Mouse (Mus musculus) layer of hippocampus, postnatal 10 days (tissue): Measurements from ENCODE around the gene Camkv. TPM values are rescaled to one million over a fixed set of nuclear protein-coding genes. Genes with fewer than 3 reads are reported as not detected.

Experiments used
- DNase-seq, 2 experiments: peaks; one replicate each; pipeline ENCODE4 v3.0.0; 2021; ENCODE audit warnings: low spot score in 2 of 2
- total RNA-seq, 2 experiments: library from RNA; stranded (reverse); gene quantifications; 2 replicates each; pipeline ENCODE4 v1.2.3; 2021

Gene Camkv
- total RNA-seq, 2 experiments from 2014 or later: 441 to 473 TPM

- DNase-seq: peak; percentile 73 to 84
These were observed 50.0 kb downstream of the Camkv start, which contains the start of gene Inka1 for GRCm38 (mm10) chr9:107985131-107986119. Inka1 (minus strand) TSS chr9:107985879.

- DNase-seq: peak; percentile 78 to 86
These were observed 50.9 kb downstream of the Camkv start for GRCm38 (mm10) chr9:107986376-107986775.

GRCm38 (mm10) chr9:107987950-107988349, 52.5 kb downstream of the Camkv start:
- DNase-seq: no peak

GRCm38 (mm10) chr9:107992197-107992596, 56.7 kb downstream of the Camkv start, which contains the start of gene Cdhr4:
Cdhr4 (plus strand) TSS chr9:107992497.
- no peak for DNase-seq

- DNase-seq: no peak
These were observed 57.5 kb downstream of the Camkv start for GRCm38 (mm10) chr9:107993013-107993412.

- DNase-seq: no peak
These were observed 59.0 kb downstream of the Camkv start for GRCm38 (mm10) chr9:107994464-107994863.

- no peak for DNase-seq
These were observed 60.0 kb downstream of the Camkv start for GRCm38 (mm10) chr9:107995513-107995912.

- DNase-seq: no peak
These were observed 60.6 kb downstream of the Camkv start, which contains the start of gene Gm20662 for GRCm38 (mm10) chr9:107996049-107996448. Gm20662 (plus strand) TSS chr9:107996349.

Other genes starting within 250 kb of the Camkv start
- gene Sema3f, start 225.2 kb upstream of the Camkv start, total RNA-seq: 1 to 10 TPM; 6.7 to 9.1 TPM
- 100 to 1,000 TPM; 159 to 181 TPM for gene Rbm5, start 164.7 kb upstream of the Camkv start, total RNA-seq
- gene Rbm6, start 62.4 kb upstream of the Camkv start, total RNA-seq: 10 to 100 TPM; 59.4 to 68.4 TPM
- gene Mon1a, start 47.5 kb upstream of the Camkv start, total RNA-seq: 10 to 100 TPM; 15.4 TPM
- 1 to 10 TPM; 4.2 to 7.2 TPM for gene Mst1r, start 28.8 kb upstream of the Camkv start, total RNA-seq
- gene Actl11, start 7.2 kb upstream of the Camkv start, total RNA-seq: not detected
- gene Traip, start 14.5 kb downstream of the Camkv start, total RNA-seq: 10 to 100 TPM; 19.6 to 25.9 TPM
- 1 to 10 TPM; 3.7 to 4.1 TPM for gene Uba7, start 39.8 kb downstream of the Camkv start, total RNA-seq
- 1 to 10 TPM; 1.4 TPM for gene Gm20661, start 47.4 kb downstream of the Camkv start, total RNA-seq
- gene Inka1, start 50.2 kb downstream of the Camkv start, total RNA-seq: 10 to 100 TPM in 1 of 2 experiments, 1 to 10 TPM in 1; 10.0 to 10.3 TPM
- gene Cdhr4, start 56.8 kb downstream of the Camkv start, total RNA-seq: 1 to 10 TPM; 4.1 to 4.9 TPM
- 1 to 10 TPM in 1 of 2 experiments, not detected in 1; 1.1 TPM for gene Gm20662, start 60.7 kb downstream of the Camkv start, total RNA-seq
- gene Ip6k1, start 66.8 kb downstream of the Camkv start, total RNA-seq: 100 to 1,000 TPM; 159 to 163 TPM
- gene Gmppb, start 113.6 kb downstream of the Camkv start, total RNA-seq: 10 to 100 TPM; 16.0 to 18.3 TPM
- gene Amigo3, start 117.5 kb downstream of the Camkv start, total RNA-seq: 1 to 10 TPM; 2.0 to 2.1 TPM
- not detected for gene Mst1, start 144.8 kb downstream of the Camkv start, total RNA-seq
- gene Rnf123, start 147.7 kb downstream of the Camkv start, total RNA-seq: 10 to 100 TPM; 82.4 to 90.0 TPM
- 10 to 100 TPM; 41.0 to 46.7 TPM for gene Apeh, start 158.9 kb downstream of the Camkv start, total RNA-seq